Mouse (Mus musculus) kidney, adult 2 months (tissue): ENCODE measurements around the gene Vps18. TPM values are rescaled to one million over a fixed set of nuclear protein-coding genes. Genes with fewer than 3 reads are reported as not detected.

Source experiments
- DNase-seq: peaks from one replicate; pipeline ENCODE4 v3.0.0; 2021
- H3K27ac ChIP-seq: fragments of 200-500 bp; 2 replicates; pipeline ENCODE4 v1.5.1; 2012; ENCODE audit warnings: low read depth, low read length, control low read depth, inconsistent platforms; ENCODE audit not compliant: insufficient read depth
- H3K27me3 ChIP-seq: fragments of 200-500 bp; replicated peaks from 2 replicates; pipeline ENCODE4 v1.6.1; 2012; ENCODE audit warnings: mild to moderate bottlenecking, moderate library complexity, low read length, inconsistent platforms; ENCODE audit not compliant: control insufficient read depth, insufficient read depth
- H3K36me3 ChIP-seq: fragments of 200-500 bp; 2 replicates; pipeline ENCODE4 v1.6.1; 2012; ENCODE audit warnings: mild to moderate bottlenecking, moderate library complexity, low read length, inconsistent platforms; ENCODE audit not compliant: control insufficient read depth, insufficient read depth
- H3K4me1 ChIP-seq: fragments of 200-500 bp; 2 replicates; pipeline ENCODE4 v1.6.1; 2011; ENCODE audit warnings: low read length; ENCODE audit not compliant: control insufficient read depth, insufficient read depth
- H3K4me3 ChIP-seq: fragments of 200-500 bp; 2 replicates; pipeline ENCODE4 v1.5.1; 2011; ENCODE audit warnings: mild to moderate bottlenecking, low read depth, low read length, control low read depth; ENCODE audit not compliant: insufficient read depth
- CTCF ChIP-seq: fragments of 200-500 bp; conservative IDR thresholded peaks from 2 replicates; pipeline ENCODE4 v1.5.1; 2011; ENCODE audit warnings: low read depth, mild to moderate bottlenecking, control low read depth, low read length, moderate library complexity, mixed read lengths; ENCODE audit not compliant: insufficient read depth, insufficient read length
- POLR2A ChIP-seq: fragments of 200-500 bp; IDR thresholded peaks from one replicate; pipeline ENCODE4 v1.6.1; 2011; ENCODE audit warnings: low read depth, low read length, control low read depth
- whole genome bisulfite sequencing: fragments of 180-500 bp; shearing (Covaris S2); methylation state at CpG from one replicate; pipeline ENCODE4 v1.1.7; 2018; 5-methylcytosine and 5-hydroxymethylcytosine counted together
- polyA plus RNA-seq: library from polyadenylated mRNA; depleted of rRNA; stranded (reverse); fragments of >200 nt; gene quantifications from 2 replicates; pipeline ENCODE4 v1.2.3, GENCODE M21; 2012

The Vps18 gene
- polyA plus RNA-seq, 1 experiment = 24.0 TPM

DNA sequence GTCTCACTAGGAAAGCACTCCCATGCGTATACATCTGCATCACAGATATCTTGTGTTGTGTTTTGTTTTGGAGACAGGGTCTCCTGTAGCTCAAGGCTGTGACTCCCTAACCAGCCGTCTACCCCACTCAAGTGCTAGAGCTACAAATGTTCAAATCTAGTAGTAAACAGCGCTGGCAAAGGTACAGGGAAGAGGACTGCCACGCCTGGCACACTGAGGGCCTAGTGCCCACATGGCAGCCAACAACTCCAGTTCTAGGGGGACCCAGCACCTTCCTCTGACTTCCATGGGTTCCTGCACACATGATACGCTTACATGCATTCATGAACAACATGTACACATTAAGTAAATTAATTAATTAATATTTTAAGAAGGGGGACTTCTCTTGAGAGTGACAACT lies 3.7 kb downstream of the Vps18 start:
- WGBS = 93% methylated on average over 5 of the region's 5 CpGs

DNA sequence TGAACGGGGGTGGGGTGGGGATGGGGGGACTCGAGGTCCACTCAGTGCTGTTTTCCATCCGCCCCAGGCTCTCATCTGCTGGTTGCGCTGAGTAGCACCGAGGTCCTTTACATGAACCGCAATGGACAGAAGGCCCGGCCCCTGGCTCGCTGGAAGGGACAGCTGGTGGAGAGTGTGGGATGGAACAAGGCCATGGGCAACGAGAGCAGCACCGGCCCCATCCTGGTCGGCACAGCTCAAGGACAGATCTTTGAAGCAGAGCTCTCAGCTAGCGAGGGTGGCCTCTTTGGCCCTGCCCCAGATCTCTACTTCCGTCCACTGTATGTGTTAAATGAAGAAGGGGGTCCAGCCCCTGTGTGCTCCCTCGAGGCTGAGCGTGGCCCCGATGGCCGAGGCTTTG lies 4.3 kb downstream of the Vps18 start:
- no peak overlapping the region for H3K27ac ChIP-seq
- H3K4me1 ChIP-seq = peaks cover 5% of the 10 kb centered on the region; the same call in 1 of the 2 replicates
- H3K36me3 ChIP-seq = no peaks in the 10 kb centered on the region; the same call in none of the 2 replicates
- 92% methylated on average over 17 of the region's 17 CpGs for WGBS
- H3K4me3 ChIP-seq = no peak overlapping the region
- DNase-seq = no peak
- TF ChIP-seq CTCF (no peak), POLR2A (no peak)
- H3K27me3 ChIP-seq = no peaks in the 10 kb centered on the region

More for the DNA sequence above, 3.7 kb downstream of the Vps18 start:
- no peak for DNase-seq
- H3K27ac ChIP-seq = no peak overlapping the region
- no peaks in the 10 kb centered on the region; the same call in 1 of the 2 replicates for H3K36me3 ChIP-seq
- no peaks in the 10 kb centered on the region for H3K27me3 ChIP-seq
- H3K4me1 ChIP-seq = peaks cover 10% of the 10 kb centered on the region; the same call in 1 of the 2 replicates
- TF ChIP-seq CTCF = no peak
- no peak for TF ChIP-seq POLR2A
- H3K4me3 ChIP-seq = no peak overlapping the region

DNA sequence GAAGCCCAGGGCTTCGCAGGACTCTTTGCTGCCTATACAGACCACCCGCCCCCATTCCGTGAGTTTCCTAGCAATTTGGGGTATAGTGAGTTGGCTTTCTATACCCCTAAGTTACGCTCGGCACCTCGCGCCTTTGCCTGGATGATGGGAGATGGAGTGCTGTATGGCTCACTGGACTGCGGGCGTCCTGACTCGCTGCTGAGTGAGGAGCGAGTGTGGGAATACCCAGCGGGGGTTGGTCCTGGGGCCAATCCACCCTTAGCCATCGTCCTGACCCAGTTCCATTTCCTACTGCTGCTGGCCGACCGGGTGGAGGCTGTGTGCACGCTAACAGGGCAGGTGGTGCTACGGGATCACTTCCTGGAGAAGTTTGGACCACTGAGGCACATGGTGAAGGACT lies 4.8 kb downstream of the Vps18 start:
- TF ChIP-seq POLR2A (no peak), CTCF (no peak)
- no peaks in the 10 kb centered on the region; the same call in none of the 2 replicates for H3K36me3 ChIP-seq
- 96% methylated on average over 17 of the region's 17 CpGs for WGBS

DNA sequence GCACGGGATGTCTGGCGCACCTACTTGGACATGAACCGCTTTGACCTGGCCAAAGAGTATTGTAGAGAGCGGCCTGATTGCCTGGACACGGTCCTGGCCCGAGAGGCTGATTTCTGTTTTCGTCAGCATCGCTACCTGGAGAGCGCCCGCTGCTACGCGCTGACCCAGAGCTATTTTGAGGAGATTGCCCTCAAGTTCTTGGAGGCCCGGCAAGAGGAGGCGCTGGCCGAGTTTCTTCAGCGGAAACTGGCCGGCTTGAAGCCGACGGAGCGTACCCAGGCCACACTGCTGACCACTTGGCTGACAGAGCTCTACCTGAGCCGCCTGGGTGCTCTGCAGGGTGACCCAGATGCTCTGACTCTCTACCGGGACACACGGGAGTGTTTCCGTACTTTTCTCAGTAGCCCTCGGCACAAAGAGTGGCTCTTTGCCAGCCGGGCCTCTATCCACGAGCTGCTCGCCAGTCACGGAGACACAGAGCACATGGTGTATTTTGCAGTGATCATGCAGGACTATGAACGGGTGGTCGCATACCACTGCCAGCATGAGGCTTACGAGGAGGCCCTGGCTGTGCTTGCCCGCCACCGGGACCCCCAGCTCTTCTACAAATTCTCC lies 5.3 kb downstream of the Vps18 start:
- no peaks in the 10 kb centered on the region for H3K27me3 ChIP-seq
- 81% methylated on average over 34 of the region's 34 CpGs for WGBS
- TF ChIP-seq CTCF = no peak
- no peak for TF ChIP-seq POLR2A
- no peak for DNase-seq
- H3K36me3 ChIP-seq = no peaks in the 10 kb centered on the region; the same call in none of the 2 replicates
- no peak overlapping the region for H3K4me3 ChIP-seq
- no peak overlapping the region for H3K27ac ChIP-seq
- H3K4me1 ChIP-seq = peaks cover 6% of the 10 kb centered on the region; the same call in 1 of the 2 replicates

More for the DNA sequence above, 4.8 kb downstream of the Vps18 start:
- Histone ChIP-seq H3K27me3 (no peaks in the 10 kb centered on the region), H3K4me3 (no peak overlapping the region), H3K27ac (no peak overlapping the region), H3K4me1 (peaks cover 4% of the 10 kb centered on the region; the same call in 1 of the 2 replicates)
- DNase-seq = no peak

DNA sequence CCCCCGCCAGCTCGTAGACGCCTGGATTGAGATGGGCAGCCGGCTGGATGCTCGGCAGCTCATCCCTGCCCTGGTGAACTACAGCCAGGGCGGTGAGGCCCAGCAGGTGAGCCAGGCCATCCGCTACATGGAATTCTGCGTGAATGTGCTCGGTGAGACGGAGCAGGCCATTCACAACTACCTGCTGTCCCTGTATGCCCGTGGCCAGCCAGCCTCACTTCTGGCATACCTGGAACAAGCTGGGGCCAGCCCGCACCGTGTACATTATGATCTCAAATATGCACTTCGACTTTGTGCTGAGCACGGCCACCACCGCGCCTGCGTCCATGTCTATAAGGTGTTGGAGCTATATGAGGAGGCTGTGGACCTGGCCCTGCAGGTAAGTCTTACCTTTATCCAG lies 5.9 kb downstream of the Vps18 start:
- no peak for TF ChIP-seq CTCF
- TF ChIP-seq POLR2A = no peak
- Histone ChIP-seq H3K36me3 (no peaks in the 10 kb centered on the region; the same call in none of the 2 replicates), H3K4me1 (peaks cover 11% of the 10 kb centered on the region; the same call in 1 of the 2 replicates)

DNA sequence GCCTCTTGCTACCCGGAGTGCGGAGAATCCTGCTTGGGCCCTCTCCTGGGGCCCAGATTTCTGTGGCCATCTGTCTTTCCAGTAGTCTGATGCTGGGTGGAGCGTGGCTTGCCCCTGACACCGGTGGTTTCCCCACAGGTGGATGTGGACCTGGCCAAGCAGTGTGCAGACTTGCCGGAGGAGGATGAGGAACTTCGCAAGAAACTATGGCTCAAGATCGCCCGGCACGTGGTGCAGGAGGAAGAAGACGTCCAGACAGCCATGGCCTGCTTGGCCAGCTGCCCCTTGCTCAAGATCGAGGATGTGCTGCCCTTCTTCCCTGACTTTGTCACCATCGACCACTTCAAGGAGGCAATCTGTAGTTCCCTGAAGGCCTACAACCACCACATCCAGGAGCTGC lies 8.2 kb downstream of the Vps18 start:
- DNase-seq = no peak
- no peaks in the 10 kb centered on the region for H3K27me3 ChIP-seq
- H3K4me1 ChIP-seq = peaks cover 7% of the 10 kb centered on the region; the same call in 1 of the 2 replicates
- no peak overlapping the region for H3K4me3 ChIP-seq
- TF ChIP-seq POLR2A (no peak), CTCF (no peak)
- 83% methylated on average over 12 of the region's 12 CpGs for WGBS
- no peak overlapping the region for H3K27ac ChIP-seq
- H3K36me3 ChIP-seq = no peaks in the 10 kb centered on the region; the same call in none of the 2 replicates

More for the DNA sequence above, 5.9 kb downstream of the Vps18 start:
- 92% methylated on average over 18 of the region's 18 CpGs for WGBS
- H3K27ac ChIP-seq = no peak overlapping the region
- H3K27me3 ChIP-seq = no peaks in the 10 kb centered on the region
- no peak for DNase-seq
- H3K4me3 ChIP-seq = no peak overlapping the region

DNA sequence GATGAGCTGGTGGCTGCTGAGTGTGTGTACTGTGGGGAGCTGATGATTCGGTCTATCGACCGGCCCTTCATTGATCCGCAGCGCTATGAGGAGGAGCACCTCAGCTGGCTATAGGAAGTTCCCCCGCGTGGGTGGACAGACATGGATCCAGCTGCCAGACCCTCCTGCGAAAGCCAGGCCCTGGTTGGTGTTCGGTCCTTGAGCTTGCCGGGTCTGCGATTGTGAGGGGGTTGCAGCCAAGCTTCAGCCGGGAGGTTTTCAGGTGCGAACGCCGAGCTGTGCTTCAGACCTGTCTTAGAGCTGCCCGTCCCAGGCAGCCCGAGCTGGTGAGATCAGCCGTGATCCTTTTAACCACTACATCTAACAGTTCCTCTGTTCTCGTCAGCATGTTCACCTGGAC lies 9.0 kb downstream of the Vps18 start:
- no peak for DNase-seq
- no peaks in the 10 kb centered on the region; the same call in none of the 2 replicates for H3K36me3 ChIP-seq

More for the DNA sequence above, 9.0 kb downstream of the Vps18 start:
- Histone ChIP-seq H3K27ac (no peak overlapping the region), H3K27me3 (no peaks in the 10 kb centered on the region), H3K4me3 (no peak overlapping the region), H3K4me1 (peaks cover 7% of the 10 kb centered on the region; the same call in 1 of the 2 replicates)
- 96% methylated on average over 19 of the region's 19 CpGs for WGBS
- no peak for TF ChIP-seq CTCF
- TF ChIP-seq POLR2A = no peak
